Mouse (Mus musculus) embryonic facial prominence, embryonic 12.5 days (tissue): ENCODE data around the gene Tctn3. TPM values are rescaled to one million over a fixed set of nuclear protein-coding genes. Genes with fewer than 3 reads are reported as not detected.

Experiments used
- ATAC-seq: fragments of 200-750 bp; cut with Nextera tagmentation; 2 replicates; pipeline ENCODE4 v1.8.0; 2017; ENCODE audit not compliant: insufficient number of reproducible peaks, insufficient read depth, low FRiP score, low TSS enrichment
- H3K27ac ChIP-seq: fragments of 300-500 bp; sonication (generic); 2 replicates; pipeline ENCODE4 v1.5.1; 2016; ENCODE audit warnings: mild to moderate bottlenecking
- H3K27me3 ChIP-seq: fragments of 300-500 bp; sonication (generic); 2 replicates; pipeline ENCODE4 v1.6.1; 2016; ENCODE audit warnings: mild to moderate bottlenecking, moderate library complexity
- H3K36me3 ChIP-seq: fragments of 300-500 bp; sonication (generic); 2 replicates; pipeline ENCODE4 v1.6.1; 2016; ENCODE audit warnings: mild to moderate bottlenecking
- H3K4me1 ChIP-seq: fragments of 300-500 bp; sonication (generic); 2 replicates; pipeline ENCODE4 v1.6.1; 2016
- H3K4me2 ChIP-seq: fragments of 300-500 bp; sonication (generic); replicated peaks from 2 replicates; pipeline ENCODE4 v1.6.1; 2016; ENCODE audit warnings: mild to moderate bottlenecking, moderate library complexity
- H3K4me3 ChIP-seq: fragments of 300-500 bp; sonication (generic); 2 replicates; pipeline ENCODE4 v1.5.1; 2016; ENCODE audit warnings: mild to moderate bottlenecking
- H3K9ac ChIP-seq: fragments of 300-500 bp; sonication (generic); 2 replicates; pipeline ENCODE4 v1.6.1; 2016; ENCODE audit warnings: mild to moderate bottlenecking, moderate library complexity
- H3K9me3 ChIP-seq: fragments of 300-500 bp; sonication (generic); 2 replicates; pipeline ENCODE4 v1.6.1; 2016; ENCODE audit warnings: mild to moderate bottlenecking, moderate library complexity
- WGBS: fragments of 180-500 bp; shearing (Covaris S2); methylation state at CpG from one replicate; pipeline ENCODE4 v1.1.7; 2016; 5-methylcytosine and 5-hydroxymethylcytosine counted together
- polyA plus RNA-seq: library from polyadenylated mRNA; unstranded; fragments of >200 nt; fragmentation: Nextera tagmentation; extraction: Ambion mirVana; gene quantifications from 2 replicates; pipeline ENCODE4 v1.2.1, GENCODE M21; 2016

The Tctn3 gene
- polyA plus RNA-seq, 1 experiment from 2014 or later: 14.6 TPM

DNA sequence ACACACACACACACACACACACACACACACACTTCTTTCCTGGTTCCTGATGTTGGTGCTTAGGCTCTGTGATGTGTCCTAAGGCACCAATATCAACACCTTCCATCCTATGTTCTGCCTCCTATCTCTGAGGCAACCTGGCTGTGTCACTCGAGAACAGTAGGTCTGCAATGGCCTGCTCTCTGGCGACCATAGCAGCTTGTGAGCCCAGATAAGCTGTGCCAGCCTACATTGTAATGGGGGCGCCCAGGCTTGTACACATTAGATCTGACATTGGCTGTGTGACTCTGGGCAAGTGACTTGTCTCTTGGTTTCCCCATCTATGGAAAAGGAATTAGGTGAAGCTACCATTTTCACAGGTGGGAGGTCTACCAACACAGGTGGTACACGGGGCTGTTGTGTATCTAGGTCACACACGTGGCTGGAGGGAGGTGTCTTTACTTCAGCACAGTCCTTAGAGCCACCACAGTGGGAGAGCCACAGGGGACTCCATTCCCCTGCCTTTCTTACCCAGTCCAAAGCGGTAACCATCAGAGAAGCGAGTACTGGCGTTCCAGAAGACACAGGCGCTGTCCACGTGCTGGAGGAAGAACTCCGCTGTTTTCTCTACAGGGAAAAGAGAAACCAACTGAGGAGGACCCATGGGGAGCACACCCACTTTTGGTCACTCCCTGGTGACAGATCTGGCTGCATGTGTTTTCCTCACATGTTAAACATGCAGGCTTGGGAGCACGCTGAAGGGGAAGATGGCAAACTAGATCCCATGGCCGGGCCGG, 58.8 kb downstream of the Tctn3 start:
- H3K4me2 ChIP-seq: no peak overlapping the region
- H3K9ac ChIP-seq: no peak overlapping the region
- no peak overlapping the region for H3K4me3 ChIP-seq
- peaks cover 5% of the 10 kb centered on the region for H3K4me1 ChIP-seq
- H3K36me3 ChIP-seq: peaks cover 73% of the 10 kb centered on the region
- H3K27ac ChIP-seq: no peak overlapping the region
- WGBS: 86% methylated on average over 14 of the region's 14 CpGs
- H3K27me3 ChIP-seq: no peaks in the 10 kb centered on the region
- no peak for ATAC-seq
- no peaks in the 10 kb centered on the region for H3K9me3 ChIP-seq

DNA sequence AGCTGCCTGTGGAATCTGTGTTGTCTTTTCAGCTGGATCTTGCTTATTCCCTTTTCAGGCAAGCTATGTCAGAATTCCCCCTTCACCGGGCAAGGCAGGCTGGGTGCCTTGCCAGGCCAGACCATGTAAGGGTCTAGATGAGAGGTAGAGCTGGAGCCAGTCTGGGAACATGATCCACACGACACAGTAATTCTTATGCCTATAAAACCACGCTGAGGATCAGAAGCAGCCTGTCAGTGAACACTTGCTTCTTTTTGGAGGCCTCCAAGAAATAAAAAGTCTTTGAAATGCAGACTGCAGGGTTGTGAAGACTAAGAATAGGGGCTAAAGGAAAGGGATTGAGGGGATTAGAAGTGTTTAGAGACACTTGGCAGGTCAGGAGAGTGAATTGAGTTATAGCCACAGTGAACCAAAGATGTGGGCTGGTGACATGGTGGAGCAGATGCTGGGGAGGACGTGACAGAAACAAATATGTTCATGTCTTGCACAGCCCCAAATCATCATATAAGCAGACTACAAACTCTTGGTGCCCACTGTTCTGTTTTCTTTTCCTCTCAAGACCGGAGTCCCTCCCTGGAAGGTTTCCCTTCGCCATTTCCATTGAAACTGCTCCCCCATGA, 62.4 kb downstream of the Tctn3 start:
- peaks cover 37% of the 10 kb centered on the region for H3K36me3 ChIP-seq
- H3K4me1 ChIP-seq: peaks cover 5% of the 10 kb centered on the region
- peaks cover 6% of the 10 kb centered on the region; the same call in 1 of the 2 replicates for H3K27me3 ChIP-seq
- H3K9me3 ChIP-seq: no peaks in the 10 kb centered on the region
- no peak for ATAC-seq
- H3K4me3 ChIP-seq: no peak overlapping the region
- H3K4me2 ChIP-seq: no peak overlapping the region
- WGBS: 64% methylated on average over 6 of the region's 6 CpGs
- H3K27ac ChIP-seq: no peak overlapping the region
- H3K9ac ChIP-seq: no peak overlapping the region

DNA sequence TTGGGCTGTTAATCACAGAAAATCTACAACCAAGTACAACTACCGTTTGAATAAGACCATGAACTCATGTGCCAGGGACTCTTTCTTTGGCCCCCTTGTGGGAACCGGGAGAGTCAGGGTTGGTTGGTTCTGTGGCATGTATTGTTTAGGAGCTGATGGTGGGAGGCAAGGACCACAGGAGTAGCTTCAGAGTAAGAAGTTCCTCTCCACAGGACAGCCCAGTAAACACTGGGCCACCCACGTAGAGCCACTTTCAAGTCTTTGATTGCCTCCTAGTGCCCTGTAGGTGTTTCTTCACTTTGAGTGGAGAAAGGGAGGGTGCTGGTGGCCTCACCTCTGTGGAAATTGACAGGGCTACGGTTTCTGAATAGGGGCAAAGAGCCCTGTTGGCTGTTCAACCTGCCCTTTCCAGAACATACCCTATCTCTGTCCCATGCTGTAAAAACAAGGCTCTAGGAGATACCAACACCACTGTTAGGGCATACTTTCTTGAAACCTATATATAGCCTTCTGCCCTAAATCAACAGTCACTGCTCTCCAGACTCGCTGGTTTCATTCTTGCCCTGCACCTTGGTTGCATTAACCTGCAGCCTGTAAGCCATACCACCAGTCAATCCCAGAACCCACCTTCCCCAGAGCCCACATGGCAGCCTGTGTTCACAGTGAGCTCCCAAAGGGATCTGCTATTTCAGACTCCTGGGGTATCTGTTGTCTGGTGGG, 63.1 kb downstream of the Tctn3 start:
- H3K9me3 ChIP-seq: no peaks in the 10 kb centered on the region
- peaks cover 6% of the 10 kb centered on the region; the same call in 1 of the 2 replicates for H3K27me3 ChIP-seq
- ATAC-seq: no peak
- no peak overlapping the region for H3K4me2 ChIP-seq
- H3K9ac ChIP-seq: no peak overlapping the region
- H3K4me3 ChIP-seq: no peak overlapping the region
- WGBS: 39% methylated on average over 5 of the region's 5 CpGs
- peaks cover 31% of the 10 kb centered on the region for H3K36me3 ChIP-seq
- H3K4me1 ChIP-seq: peaks cover 5% of the 10 kb centered on the region
- no peak overlapping the region for H3K27ac ChIP-seq

DNA sequence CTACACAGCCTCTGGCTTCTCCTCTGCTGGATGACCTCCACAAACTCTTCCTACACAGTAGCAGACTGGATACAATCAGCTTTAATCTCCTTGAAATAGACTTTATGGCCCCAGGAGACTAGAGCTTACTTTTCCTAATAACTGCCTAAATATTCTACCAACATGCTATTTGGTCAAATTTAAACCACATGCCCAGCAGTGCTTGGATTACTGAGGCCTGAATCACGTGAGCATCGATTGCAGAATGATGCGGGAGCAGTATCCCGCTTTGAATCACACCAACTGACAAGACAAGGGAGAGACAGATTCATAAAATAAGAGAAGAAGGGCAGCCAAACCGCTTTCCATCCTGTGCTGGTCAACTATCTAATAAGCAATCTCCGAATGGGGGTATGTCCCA, 63.6 kb downstream of the Tctn3 start:
- no peak overlapping the region for H3K27ac ChIP-seq
- no peak overlapping the region for H3K9ac ChIP-seq
- 51% methylated on average over 6 of the region's 6 CpGs for WGBS
- peaks cover 25% of the 10 kb centered on the region for H3K36me3 ChIP-seq
- H3K4me1 ChIP-seq: peaks cover 5% of the 10 kb centered on the region
- H3K9me3 ChIP-seq: no peaks in the 10 kb centered on the region
- H3K4me3 ChIP-seq: no peak overlapping the region
- peaks cover 6% of the 10 kb centered on the region; the same call in 1 of the 2 replicates for H3K27me3 ChIP-seq
- no peak overlapping the region for H3K4me2 ChIP-seq
- no peak for ATAC-seq

Other genes with a start within 250 kb of the Tctn3 start
- gene Sorbs1, start 98.5 kb downstream of the Tctn3 start, polyA plus RNA-seq: 42.1 and 42.2 TPM in 2 replicates
- gene Aldh18a1, start 23.8 kb downstream of the Tctn3 start, polyA plus RNA-seq: 78.8 and 79.3 TPM in 2 replicates
- gene Entpd1, start 133 bp upstream of the Tctn3 start, polyA plus RNA-seq: 7.4 and 8.6 TPM in 2 replicates
- gene Cc2d2b, start 136.5 kb upstream of the Tctn3 start, polyA plus RNA-seq: 0.50 and 0.55 TPM in 2 replicates
- gene Ccnj, start 219.0 kb upstream of the Tctn3 start, polyA plus RNA-seq: 23.7 and 23.9 TPM in 2 replicates